Mouse (Mus musculus) layer of hippocampus, postnatal 14 days (tissue): Measurements from ENCODE around the gene Fam196a. TPM values are rescaled to one million over a fixed set of nuclear protein-coding genes. Genes with fewer than 3 reads are reported as not detected.

ENCODE experiments used
- DNase-seq, 2 experiments: peaks; one replicate each; pipeline ENCODE4 v3.0.0; 2021 to 2022; ENCODE audit warnings: low spot score in 2 of 2, mixed read lengths in 1 of 2
- long read RNA-seq, 2 experiments: library from polyadenylated mRNA; stranded (forward); transcript quantifications; one replicate each; pipeline ENCODE4 v2.0.0; 2021
- total RNA-seq, 2 experiments: library from RNA; stranded (reverse); gene quantifications; 2 replicates each; pipeline ENCODE4 v1.2.3; 2021

The Fam196a gene
- total RNA-seq: 10 to 100 TPM; 15.7 to 15.8 TPM
- long read RNA-seq, experiment 1, partial matches to known transcripts: 0 of 2 reads
- long read RNA-seq, experiment 1, other reads (novel, unspliced or antisense): 0 of 2 reads
- long read RNA-seq, experiment 2, partial matches to known transcripts: 0 of 3 reads
- long read RNA-seq, experiment 2, other reads (novel, unspliced or antisense): 1 of 3 reads

- DNase-seq: peak; percentile 67 to 69
These were observed at the start of gene Fam196a for GRCm38 (mm10) chr7:134937927-134938609. Fam196a (minus strand) TSS chr7:134938430.

GRCm38 (mm10) chr7:134961608-134962007 is 23.4 kb upstream of the Fam196a start:
- no peak for DNase-seq

GRCm38 (mm10) chr7:134960871-134961270 is 22.6 kb upstream of the Fam196a start:
- DNase-seq: peak in 1 of 2 experiments; percentile 9

GRCm38 (mm10) chr7:134959086-134959485 is 20.9 kb upstream of the Fam196a start:
- DNase-seq: no peak

GRCm38 (mm10) chr7:134945925-134946716 is 7.9 kb upstream of the Fam196a start:
- DNase-seq: peak in 1 of 2 experiments; percentile 15

- no peak for DNase-seq
These were observed 5.5 kb upstream of the Fam196a start for GRCm38 (mm10) chr7:134943701-134944100.

GRCm38 (mm10) chr7:134943063-134943462 is 4.8 kb upstream of the Fam196a start:
- DNase-seq: no peak

GRCm38 (mm10) chr7:134941891-134942290 is 3.7 kb upstream of the Fam196a start:
- DNase-seq: no peak

GRCm38 (mm10) chr7:134937471-134937926 is 731 bp downstream of the Fam196a start:
- peak; percentile 16 to 19 for DNase-seq

- no peak for DNase-seq
These were observed 6.3 kb downstream of the Fam196a start for GRCm38 (mm10) chr7:134931886-134932285.

GRCm38 (mm10) chr7:134901992-134902391 is 36.2 kb downstream of the Fam196a start:
- no peak for DNase-seq

GRCm38 (mm10) chr7:134899462-134899861 is 38.8 kb downstream of the Fam196a start:
- no peak for DNase-seq

- no peak for DNase-seq
These were observed 43.6 kb downstream of the Fam196a start for GRCm38 (mm10) chr7:134894604-134895003.

- no peak for DNase-seq
These were observed 45.3 kb downstream of the Fam196a start for GRCm38 (mm10) chr7:134892972-134893371.

- no peak for DNase-seq
These were observed 45.8 kb downstream of the Fam196a start for GRCm38 (mm10) chr7:134892449-134892871.

- no peak for DNase-seq
These were observed 54.7 kb downstream of the Fam196a start for GRCm38 (mm10) chr7:134883516-134883915.

- DNase-seq: no peak
These were observed 57.8 kb downstream of the Fam196a start for GRCm38 (mm10) chr7:134880431-134880830.

GRCm38 (mm10) chr7:134878985-134879384 is 59.2 kb downstream of the Fam196a start:
- no peak for DNase-seq

- DNase-seq: no peak
These were observed 65.2 kb downstream of the Fam196a start for GRCm38 (mm10) chr7:134872981-134873380.

- DNase-seq: no peak
These were observed 65.7 kb downstream of the Fam196a start for GRCm38 (mm10) chr7:134872511-134872910.

- no peak for DNase-seq
These were observed 74.1 kb downstream of the Fam196a start for GRCm38 (mm10) chr7:134864175-134864574.

GRCm38 (mm10) chr7:134862000-134862399 is 76.2 kb downstream of the Fam196a start:
- peak; percentile 10 to 28 for DNase-seq
